Mouse (Mus musculus): ENCODE measurements around the gene Xlr3a.
"Not testable (repeated sequence)": the region's sequence is repeated elsewhere in the genome, so short reads cannot be mapped to it uniquely, and the experiment has no call there.

Gene Xlr3a

DNA sequence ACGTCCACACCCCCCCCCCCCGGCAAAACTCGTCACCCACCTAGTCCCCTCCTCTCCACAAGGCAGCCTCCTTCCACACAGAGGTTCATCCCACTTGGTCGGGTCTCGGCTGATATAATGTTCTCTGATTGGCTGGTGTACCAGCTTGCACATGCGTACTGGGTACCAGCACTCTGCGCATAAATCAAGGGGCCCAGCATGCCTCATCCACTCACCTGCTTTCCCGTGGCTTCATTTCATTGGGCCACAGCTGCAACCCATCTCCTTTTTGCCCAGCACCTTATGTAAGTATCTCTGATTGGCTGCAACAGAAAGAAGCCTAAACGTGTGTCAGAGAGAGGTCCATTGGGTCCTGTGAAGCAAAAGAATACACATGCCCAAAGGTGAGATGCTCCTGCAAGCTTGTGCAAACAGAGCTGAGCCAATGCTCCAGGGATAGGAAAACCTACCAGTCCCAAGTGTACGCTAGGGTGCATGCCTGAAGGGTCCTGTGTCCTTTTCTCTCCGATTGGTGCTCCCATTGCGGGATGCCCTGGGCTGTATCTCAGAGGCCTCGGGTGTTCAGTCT is at the start of gene Xlr3a:
Gene Xlr3a, minus strand, starts transcription at position 155 of the 568 bp plus-strand sequence.
- DNase-seq (ENCODE audit: low spot score) = not testable (repeated sequence)

DNA sequence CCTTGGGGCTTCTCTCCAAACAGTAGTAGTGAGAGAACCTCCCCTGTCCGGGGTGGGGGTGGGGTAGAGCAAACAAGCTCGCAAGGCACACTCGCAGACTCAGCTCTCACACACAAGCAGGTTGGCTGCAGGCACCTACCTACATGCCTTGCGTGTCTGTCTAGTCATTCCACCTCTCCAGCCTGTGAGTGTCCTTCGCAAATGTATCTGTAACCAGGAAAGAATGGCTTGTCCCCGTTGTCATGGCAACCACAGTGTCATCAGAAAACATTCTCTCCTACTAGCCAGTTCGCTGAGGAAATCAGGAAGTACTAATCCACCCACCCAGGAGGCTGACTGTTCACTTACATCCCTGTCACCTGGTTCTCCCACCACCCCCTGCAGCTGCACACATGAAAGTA is 46.3 kb upstream of the Xlr3a start:
- DNase-seq (ENCODE audit: low spot score) = not testable (repeated sequence)

GRCm38 (mm10) chrX:73122859-73123829 is 26.2 kb upstream of the Xlr3a start:
- DNase-seq (ENCODE audit: low spot score) = not testable (repeated sequence)

- not testable (repeated sequence) for DNase-seq (ENCODE audit: low spot score)
Measured at GRCm38 (mm10) chrX:73116747-73117146, 19.9 kb upstream of the Xlr3a start, which contains the start of gene Gm14685. Gm14685 (plus strand) TSS chrX:73117047.

DNA sequence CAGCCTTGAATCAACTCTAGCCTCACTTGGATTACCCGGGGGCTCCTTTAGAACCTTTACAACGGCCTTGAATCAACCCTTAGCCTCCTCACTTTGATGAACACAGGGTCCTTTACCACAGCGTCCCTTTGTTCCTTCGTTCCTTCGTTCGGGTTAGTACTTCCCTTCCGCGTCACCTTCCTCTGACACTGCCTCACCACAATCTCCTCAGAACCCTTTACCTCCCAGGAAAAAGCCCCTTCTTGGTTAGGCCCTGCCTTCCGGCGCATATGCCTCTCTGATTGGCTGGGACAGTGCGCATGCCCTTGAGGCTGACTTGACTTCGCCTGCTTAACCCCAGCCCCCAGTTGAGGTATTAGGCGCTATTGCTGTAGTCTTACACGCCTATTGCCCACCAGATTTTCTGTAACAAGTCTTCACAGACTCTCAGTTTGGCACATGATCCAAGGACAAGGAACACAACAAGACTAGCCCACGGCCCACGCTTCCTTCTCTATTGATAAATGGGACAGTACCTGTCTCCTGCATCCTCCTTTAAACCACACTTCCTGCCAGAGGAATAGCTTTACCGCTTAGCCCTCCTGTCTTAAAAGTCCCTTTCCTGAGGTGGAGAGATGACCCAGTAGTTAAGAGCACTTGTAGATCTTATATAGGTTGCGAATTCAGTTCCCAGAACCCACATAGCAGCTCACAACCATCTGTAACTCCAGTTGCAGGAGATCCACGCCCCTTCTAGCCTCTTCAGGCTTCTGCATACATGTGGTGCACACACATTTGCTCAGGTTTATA is 14.4 kb downstream of the Xlr3a start, which contains the start of gene Xlr4a:
Gene Xlr4a, minus strand, starts transcription at position 212 of the 789 bp plus-strand sequence.
- not testable (repeated sequence) for DNase-seq (ENCODE audit: low spot score)

DNA sequence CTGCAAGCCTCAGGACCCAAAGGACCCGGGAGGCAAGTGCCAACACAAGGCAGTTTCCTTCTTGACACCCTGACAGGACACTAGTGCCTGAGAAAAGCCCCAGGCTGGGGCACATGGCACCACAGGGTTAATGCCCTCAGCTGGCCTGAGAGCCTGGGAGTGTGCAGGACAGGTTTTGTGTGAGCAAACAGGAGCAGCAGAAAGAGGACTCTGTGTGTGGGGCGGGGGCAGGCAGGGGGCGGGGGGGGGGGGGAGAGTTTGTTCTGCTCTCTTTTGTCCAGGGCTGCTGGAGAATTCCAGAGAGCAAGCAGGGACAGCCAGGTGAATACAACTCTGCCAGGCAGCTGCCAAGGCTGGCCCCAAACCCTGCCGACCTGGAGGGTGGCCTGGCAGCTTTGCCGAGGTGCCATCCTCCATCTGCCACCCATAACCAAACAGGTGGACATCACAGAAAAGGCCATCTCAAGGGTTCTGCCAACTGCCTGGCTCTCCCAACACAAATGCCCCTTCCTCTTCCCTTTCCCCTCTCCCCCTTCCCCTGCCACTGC is 30.1 kb downstream of the Xlr3a start:
- not testable (repeated sequence) for DNase-seq (ENCODE audit: low spot score)

DNA sequence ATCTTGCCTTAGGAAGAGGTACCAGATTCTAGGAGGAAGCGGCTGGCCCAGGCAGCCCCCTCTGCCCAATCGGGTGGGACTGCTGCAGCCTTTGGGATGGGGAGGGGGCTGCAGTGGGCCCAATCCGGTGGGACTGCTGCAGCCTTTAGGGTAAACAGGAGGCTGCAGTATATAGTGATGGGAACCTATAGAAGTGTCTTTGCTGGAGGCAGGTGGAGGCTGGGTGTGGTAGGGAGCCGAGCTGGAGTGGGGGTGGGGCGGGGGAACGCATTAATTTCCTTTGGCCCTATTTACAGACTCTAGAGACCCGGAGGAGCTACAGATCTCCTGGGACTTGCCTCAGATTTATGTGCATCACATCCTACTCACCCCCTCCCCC is 32.5 kb downstream of the Xlr3a start, which contains the start of gene Pnma3:
Gene Pnma3, plus strand, starts transcription at position 373 of the 379 bp plus-strand sequence.
- DNase-seq (ENCODE audit: low spot score) = no peak

DNA sequence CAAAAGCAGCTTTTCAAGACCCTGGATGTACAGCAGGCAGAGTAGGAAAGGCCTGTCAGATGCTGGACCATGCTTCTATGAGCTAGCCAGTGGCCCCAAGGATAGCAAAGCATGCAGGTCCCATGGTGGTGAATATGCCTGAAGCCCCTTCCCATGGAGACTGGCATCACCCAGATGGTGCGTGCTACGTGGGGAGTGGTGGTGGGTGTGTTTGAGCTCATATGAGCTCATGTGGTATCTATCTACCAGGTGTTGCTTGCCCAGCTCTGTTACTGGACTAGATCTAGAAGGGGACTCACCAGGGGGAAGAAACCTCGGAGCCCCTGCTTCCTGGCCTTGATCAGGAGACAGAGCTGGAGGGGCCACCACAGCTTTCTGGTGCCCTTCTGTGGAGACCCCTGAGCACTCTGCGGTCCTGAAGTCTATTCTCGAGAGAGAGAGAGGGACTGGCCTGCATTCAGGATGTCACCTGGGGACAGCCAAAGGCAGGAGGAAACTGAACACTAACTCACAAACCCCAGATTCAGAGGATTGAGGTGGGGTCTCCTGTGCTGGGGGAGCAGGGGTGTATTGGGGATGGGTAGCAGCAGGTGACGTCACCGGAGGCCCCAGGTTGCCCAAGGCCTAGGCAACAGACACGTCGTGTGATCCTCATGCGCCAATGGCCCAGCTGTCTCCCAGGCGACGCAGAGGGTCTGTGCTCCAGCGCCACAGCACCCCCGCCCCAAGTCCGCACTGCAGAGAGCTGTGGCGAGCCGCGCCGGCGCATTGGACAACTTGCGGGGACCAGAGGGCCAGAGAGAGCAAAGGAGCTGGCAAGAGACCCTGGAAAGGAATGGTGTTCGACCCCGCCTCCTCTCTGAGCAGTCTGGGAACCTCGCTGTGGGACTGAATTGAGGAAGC is 33.1 kb downstream of the Xlr3a start:
- DNase-seq (ENCODE audit: low spot score) = no peak

- no peak for DNase-seq (ENCODE audit: low spot score)
Measured at GRCm38 (mm10) chrX:73062323-73062722, 34.6 kb downstream of the Xlr3a start.

GRCm38 (mm10) chrX:73061528-73061927 is 35.4 kb downstream of the Xlr3a start:
- DNase-seq (ENCODE audit: low spot score) = no peak

GRCm38 (mm10) chrX:73053860-73054563 is 42.9 kb downstream of the Xlr3a start:
- DNase-seq (ENCODE audit: low spot score) = peak; percentile 92

- DNase-seq (ENCODE audit: low spot score) = no peak
Measured at GRCm38 (mm10) chrX:73039666-73040065, 57.2 kb downstream of the Xlr3a start.

GRCm38 (mm10) chrX:73038831-73039230 is 58.1 kb downstream of the Xlr3a start:
- no peak for DNase-seq (ENCODE audit: low spot score)

DNA sequence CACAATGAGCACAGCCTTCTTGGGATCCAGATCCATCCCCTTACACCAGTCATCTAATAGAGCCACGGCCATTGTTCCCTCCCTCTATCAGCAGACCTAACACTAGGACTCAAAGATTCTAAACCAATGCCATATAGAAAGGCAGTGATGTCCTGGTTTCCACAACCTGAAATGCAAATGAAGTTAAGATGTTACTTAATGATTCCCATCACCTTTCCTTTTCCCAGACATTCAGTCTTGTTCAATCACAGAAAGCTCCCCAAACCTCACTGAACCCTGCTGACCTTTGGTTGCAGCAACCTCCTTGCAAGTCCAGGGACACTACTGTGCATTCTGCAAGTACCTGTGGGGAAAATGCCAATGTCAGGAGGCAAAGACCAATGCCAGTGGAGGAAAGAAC is 59.9 kb downstream of the Xlr3a start, which contains the start of gene Pnma5:
Gene Pnma5, minus strand, starts transcription at position 101 of the 400 bp plus-strand sequence.
- no peak for DNase-seq (ENCODE audit: low spot score)
